Mouse (Mus musculus) adrenal gland, adult (tissue): Measurements from ENCODE around the gene Itpkb.
A peak's percentile ranks its signal among the peaks of the same experiment; 100 is the strongest.

Experiments
- DNase-seq, 2 experiments: peaks; one replicate each; pipeline ENCODE4 v3.0.0; 2022 to 2023; ENCODE audit warnings: low spot score in 1 of 2; ENCODE audit not compliant: inconsistent age in 2 of 2

The Itpkb gene

DNA sequence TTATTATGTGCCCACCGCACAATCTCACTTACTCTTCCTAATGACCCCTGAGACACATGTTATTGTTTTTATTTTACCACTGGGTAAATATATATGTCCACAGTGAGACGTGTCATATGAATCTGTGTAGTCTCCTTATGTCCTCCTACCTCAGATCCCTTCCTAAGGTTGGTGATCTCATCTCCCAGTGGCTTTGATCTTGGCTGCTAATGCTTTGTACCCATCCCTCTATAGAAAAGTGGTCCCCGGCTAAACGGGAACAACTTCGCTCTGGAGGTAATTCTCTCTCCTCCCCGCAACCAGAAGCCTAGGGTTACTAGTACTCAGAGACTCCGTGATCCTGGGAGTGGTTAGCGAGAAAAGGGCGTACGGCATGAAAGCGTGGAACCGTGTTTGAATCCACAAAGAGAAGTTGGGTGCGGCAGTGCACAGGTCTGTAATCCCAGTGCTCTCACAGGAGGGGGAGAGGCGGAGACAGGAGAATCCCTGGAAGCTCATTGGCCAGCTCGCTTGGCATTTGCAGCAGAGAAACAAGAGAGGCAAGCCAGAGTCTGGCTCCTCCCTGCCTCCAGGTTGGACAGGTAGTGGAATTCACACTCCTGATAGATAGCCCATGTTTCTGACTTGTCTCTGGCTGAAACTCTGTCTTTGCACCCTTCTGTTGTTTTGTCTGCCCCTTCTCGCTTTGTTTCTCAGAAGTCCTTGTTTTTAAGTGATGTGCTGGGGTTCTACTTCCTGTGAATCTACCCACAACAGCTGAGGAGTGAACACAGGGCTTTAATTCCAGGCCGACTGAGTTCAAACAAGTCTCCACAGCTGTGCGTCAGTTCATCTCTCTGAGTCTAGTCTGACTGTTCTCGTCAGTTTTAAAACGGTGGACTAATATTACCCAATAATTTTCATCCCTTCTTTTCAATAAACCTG is 16.5 kb upstream of the Itpkb start:
- DNase-seq, result peak in 1 of 2 experiments; percentile 54

DNA sequence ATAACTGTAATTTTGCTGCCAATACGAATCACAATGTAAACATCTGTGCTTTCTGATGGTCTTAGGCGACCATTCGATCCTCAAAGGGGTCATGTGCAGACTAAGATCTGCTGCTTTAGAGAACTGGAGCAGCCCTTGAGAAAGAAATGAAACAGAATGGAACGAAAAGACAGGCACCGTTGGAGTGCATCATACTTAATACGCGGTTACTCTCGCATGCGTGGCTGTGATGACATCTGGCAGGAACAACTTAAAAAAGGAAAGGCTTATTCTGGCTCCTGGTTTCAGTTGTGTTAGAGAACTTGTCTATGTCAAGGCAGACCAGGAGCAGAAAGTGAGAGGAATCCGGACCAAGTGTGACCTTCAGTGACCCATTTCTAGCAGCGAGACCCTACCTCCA is 15.6 kb upstream of the Itpkb start:
- no peak for DNase-seq

DNA sequence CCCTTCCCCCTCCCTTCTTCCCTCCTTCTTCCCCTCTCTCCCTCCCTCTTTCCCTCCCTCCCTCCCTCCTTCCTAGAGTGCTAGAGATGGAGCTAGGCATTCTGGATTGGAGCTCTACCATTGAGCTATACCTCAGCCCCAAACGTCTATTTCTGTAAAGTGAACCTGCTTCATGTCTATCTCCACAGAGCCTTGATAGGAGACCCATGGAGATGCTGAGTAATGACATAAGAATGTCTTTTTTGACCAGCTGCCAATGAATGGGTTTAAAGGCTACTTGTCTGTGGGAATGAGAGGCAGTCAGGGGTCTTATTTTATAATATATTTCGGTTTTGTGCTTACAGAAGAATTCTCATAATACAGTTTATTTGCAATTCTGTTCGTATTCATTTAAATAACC is 15.2 kb upstream of the Itpkb start:
- DNase-seq, result peak in 1 of 2 experiments; percentile 76

DNA sequence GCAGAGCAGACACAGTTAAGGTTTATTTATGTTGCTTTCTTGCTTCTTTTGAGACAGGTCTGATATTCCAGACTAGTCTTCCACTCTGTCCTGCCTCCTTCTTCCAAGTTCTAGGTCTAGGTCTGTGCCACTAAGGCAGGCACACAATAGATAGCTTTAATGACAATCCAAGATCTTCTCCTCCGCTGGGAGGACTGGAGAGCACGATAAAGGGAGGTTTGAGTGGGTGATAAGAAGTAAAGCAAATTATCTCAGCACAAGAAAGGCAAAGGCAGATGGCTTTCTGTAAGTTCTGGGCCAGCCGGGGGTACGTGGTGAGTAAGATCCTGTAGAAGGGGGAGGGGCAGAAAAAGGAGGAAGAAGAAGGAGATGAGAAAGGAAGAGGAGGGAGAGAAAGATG is 12.8 kb upstream of the Itpkb start:
- DNase-seq, result no peak

DNA sequence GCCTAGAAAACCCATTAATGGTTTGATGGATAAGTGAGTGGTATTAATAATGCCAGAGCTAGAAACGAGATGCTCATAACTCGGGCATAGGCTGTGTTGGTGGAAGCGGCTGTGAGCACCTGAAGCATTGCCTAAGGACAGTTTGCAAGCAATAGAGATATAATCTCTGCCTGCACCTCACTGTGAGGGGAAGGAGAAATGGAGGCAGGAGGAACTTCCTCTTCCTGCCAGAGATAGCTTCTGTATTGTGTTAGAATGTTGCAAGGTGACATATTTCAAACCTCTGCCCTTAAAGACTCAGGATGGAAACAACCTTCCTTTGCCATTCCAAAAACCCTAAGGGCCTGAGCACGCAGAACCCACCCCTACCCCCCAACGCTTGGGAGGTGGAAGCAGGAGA is 11.9 kb upstream of the Itpkb start:
- no peak for DNase-seq

DNA sequence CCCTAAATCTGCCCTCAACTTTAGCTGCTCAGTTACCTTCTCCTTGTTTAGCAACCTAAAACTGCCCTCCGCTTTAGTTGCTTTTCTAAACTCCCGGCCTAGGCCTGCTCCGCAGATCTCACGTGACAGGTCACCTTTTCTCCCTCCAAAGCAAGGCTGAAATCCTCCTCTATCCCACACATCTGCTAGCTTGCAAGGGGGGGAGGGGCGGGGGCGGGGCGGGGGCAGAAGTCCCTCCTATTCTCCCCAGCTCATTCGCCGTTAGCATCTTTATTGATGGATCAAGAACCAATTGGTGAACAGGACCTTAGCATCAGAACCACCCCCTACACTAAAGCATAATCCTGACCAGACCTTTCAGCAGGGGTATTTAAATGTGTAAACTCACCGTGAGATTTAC is 10.4 kb upstream of the Itpkb start:
- no peak for DNase-seq

DNA sequence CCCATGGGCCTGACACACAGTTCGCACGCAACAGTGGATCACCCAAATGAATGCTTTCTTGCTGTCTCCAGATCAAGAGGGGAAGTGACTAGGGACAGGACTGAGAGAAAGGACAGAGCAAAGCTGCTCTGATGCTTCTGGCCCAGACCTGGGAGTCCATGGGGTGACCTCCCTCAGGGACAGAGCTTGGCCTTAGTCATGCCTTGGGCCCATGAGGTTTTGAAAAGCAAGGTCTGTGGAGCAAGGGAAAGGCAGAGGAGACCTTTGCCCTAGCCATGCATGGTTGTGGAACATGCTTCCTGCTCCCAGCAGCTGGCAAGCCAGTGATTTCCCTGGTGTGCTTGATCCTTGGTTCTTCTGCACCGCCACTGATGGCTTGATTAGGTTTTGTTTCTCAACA is 7.4 kb upstream of the Itpkb start:
- DNase-seq, result peak in 1 of 2 experiments; percentile 76

DNA sequence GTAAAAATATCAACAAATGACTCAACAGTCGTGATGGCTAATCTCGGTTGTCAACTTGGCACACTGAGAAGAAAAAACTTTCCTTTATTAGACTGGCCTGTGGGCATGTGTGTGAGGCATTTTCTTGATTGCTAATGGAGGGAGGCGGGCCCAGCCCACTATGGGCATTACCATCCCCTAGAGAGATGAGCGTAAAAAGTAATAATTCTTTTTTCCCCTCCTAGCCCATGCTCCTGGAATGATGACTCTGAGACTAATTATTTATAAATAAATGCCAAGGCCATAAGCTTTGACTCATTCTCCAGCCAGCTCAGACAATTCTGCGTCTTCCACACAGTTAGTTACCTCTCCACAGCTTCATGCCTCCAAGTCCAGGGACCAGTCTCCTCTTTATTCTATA is 6.8 kb upstream of the Itpkb start:
- peak; percentile 70 to 92 for DNase-seq

DNA sequence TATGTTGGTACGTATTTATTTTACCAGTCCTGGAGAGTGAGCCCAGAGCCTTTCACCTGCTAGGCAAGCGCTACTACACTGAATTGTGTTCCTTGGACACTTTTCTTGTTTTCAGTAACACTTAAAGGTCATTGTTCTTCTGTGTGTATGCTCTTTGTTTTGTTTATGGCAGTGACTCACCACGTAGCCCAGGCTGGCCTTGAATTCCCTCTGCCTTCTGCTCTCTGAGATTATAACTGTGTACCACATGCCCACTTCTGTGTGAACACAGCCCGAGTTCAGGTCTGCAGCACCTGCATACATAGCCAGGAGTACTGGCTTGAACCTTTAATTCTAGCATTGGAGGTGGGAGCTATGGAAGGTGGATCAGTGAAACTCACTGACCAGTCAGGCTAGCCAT is 6.0 kb upstream of the Itpkb start:
- DNase-seq, result peak; percentile 50 to 80

DNA sequence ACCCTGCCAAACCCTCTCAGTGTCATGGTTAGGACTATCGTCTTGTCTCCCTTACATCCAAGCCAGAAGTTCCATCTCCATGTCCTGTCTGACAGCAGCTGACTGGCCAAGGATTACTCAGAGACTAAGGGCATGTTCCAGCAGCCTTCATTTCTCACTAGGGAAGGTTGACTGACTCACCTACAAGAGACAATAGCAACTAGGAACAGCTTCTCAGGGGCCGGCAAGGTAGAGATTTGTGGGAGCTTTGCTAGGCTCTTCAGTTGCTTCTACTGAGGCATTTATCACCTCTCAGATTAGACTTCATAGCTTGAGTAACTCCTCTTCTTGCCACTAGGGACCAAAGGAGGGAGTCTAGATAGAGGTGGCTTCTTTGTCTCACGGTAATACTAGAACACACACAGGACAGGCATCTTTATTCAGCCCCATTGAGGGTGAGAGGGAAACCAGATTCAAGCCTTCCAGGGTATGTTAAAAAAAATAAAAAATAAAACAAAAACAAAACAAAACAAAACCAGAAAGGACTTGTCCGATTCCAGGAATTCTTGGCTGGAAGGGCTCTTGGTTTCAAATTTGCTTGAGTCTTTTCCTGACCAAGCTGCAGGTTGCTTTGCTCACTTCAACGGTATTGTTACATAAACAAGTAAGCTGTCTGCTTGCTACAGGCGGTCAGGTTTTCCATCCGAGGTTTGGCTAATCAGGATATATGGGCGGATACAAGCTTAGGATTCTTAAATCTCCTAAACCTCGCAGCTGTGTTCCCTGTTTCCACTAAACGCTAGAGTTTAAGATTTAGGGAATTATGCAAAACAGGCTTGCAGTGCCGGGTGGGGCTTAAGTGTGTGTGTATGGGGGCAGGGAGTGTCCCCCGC is 1.3 kb upstream of the Itpkb start:
- DNase-seq, result peak; percentile 39 to 85

DNA sequence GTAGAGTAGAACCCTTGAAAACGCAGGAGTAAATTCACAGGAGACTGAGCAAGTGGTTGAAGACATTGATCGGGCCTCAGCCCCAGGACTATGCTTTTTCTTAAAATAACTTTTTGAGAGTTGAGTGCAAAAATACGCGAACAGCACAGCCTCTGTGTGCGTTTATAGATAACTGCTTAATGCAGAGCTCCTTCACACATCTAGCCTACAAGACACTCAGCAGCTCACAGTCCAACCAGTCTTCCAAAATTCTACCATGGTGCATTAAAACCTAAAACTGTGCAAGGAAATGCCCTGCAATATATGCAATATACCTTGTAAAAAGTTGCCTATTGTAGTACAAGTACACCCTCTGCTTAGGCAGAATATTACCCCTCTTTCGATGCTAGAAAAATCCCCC is 579 bp upstream of the Itpkb start:
- peak in 1 of 2 experiments; percentile 70 for DNase-seq

DNA sequence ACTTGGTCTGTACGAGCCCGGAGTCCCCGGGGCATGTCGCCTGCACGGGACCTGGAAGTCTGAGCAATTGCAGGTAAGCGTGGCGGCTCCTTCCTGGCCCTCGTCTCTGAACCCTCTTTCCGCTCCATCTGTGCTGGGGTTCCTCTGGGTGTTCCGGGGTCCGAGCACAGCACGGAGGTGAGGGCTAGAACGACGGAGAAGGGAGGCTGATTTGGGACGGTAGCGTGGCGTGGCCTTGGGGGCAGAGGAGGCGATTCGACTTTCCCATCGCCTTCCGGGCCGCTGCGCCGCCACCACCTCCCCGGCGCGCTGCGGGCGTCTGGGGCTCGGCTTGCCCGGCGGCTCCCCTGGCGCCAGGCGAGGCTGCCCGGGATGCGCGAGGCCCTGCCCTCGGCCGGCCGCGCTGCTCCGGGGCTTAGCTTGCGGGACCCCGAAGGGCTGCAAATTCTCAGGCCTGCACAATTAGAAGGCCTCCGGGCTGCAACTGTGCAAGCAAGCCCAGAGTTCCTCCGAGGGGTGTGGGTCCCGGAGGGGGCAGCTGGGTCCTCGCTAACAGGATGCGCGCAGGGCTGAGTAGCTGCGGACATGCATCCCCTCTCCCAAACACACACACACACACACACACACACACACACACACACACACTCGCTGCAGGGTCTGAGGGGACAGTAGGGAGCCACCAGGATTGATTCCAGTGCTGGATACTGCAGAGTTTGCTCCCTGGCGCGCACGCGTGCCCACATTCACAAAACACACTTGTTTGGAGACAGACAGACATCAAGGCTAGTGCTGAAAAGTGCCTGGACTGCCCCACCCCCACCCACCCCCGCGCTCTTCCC is 641 bp downstream of the Itpkb start:
- peak; percentile 71 to 93 for DNase-seq

DNA sequence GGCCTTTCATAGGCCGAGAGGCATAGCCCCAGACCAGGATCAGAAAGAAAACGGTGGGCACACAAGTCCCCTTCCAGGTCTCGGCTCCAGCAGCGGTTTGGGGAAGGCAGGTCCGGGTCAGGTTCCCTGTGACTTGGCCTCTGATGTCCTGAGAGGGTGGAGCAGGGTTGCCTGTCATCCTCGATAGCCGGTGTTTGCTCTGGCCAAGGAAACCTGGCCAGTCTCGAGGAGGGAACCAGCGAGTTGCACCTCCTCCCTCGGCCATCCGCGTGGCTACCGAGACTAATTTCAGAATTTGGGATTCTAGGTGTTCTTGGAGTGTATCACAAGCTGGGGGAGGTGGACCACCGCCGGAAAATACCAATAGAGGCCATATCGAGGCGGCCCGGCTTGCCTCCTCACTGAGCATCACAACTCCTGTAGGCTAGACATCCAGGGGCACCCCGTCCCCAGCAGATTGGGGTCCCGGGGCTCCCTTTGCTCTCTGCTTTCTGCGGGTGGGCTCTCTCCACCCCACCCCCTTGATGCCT is 1.3 kb downstream of the Itpkb start:
- DNase-seq, result no peak

DNA sequence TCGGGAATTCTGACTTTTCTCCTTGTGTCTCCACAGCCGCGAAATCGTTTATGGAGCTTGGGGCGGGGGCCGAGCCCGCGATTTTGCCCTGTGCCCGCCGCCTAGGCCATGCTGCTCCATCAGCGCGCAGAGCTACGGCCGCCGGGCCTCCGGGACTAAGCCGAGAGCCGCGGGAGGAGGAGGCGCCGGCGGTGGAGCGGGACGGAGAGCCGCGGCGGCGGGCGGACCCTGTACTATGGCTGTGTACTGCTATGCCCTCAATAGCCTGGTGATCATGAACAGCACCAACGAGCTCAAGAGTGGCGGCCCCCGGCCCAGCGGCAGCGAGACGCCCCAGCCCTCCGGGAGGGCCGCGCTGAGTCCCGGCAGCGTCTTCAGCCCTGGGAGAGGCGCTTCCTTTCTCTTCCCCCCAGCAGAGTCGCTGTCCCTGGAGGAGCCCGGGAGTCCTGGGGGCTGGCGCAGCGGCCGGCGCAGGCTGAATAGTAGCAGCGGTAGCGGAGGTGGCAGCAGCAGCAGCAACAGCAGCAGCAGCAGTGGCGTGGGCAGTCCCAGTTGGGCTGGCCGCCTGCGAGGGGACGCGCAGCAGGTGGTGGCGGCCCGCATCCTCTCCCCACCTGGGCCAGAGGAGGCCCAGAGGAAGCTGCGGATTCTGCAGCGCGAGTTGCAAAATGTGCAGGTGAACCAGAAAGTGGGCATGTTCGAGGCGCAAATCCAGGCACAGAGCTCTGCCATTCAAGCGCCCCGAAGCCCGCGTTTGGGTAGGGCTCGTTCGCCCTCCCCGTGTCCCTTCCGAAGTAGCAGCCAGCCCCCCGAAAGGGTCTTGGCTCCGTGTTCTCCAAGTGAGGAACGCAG is 2.0 kb downstream of the Itpkb start:
- DNase-seq, result peak; percentile 61 to 86

DNA sequence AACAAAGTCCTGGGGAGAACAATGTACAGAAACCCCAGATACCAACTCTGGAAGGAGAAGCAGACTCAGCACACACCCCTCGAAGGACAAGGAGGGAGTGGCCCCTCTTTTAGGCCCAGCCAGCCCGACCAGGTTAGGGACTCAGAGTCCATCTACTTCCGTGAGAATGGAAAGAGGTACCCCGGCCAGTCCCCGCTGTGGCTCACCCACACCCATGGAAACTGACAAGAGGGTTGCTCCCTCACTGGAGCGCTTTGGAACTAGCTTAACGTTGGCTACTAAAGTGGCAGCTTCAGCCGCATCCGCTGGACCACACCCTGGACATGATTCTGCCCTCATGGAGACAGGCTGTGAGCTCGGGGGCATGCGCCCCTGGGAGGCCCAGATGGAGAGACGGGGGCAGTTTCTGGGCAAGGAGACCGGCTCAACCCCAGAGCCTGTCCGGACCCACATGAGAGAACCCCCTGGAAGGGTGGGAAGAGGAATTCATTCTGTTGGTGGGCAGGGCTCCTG is 2.7 kb downstream of the Itpkb start:
- peak in 1 of 2 experiments; percentile 55 for DNase-seq

DNA sequence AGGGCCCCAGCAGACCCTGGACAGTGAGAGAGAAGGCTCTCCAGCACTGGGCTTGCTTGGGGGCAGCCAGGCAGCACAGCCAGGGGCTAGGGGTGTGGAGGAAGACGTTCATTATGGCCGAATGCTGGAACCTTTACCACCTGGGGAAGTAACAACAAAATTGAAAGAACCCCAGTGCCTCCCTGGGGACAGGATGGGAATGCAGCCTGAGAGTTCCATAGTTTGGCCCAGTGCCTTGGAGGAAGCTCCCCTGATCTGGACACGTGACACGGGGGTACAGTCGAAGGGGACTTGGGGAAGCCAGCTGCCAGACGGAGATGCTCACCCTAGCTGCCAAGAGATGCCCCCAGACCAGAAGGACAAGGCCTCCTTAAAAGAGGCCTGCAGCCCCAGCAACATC is 3.3 kb downstream of the Itpkb start:
- DNase-seq, result peak in 1 of 2 experiments; percentile 72

DNA sequence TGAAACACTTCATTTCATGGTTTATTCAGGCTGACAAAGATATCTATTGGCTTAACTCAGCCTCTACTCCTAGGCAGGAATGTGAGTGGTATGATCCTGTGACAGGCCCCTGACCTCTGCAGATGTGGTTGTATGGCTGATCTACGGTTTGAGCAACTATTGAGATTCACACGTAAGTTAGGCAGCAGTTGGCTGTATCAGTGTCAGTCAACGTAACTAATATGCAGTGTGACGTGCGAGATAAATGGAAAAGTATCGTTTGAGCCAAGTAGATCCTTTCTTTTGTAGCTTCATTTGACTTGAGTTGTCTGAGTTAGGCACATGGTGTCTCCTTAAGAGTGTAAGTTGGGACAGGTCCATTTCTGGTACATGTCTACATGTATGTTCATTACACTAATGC is 4.3 kb downstream of the Itpkb start:
- no peak for DNase-seq

DNA sequence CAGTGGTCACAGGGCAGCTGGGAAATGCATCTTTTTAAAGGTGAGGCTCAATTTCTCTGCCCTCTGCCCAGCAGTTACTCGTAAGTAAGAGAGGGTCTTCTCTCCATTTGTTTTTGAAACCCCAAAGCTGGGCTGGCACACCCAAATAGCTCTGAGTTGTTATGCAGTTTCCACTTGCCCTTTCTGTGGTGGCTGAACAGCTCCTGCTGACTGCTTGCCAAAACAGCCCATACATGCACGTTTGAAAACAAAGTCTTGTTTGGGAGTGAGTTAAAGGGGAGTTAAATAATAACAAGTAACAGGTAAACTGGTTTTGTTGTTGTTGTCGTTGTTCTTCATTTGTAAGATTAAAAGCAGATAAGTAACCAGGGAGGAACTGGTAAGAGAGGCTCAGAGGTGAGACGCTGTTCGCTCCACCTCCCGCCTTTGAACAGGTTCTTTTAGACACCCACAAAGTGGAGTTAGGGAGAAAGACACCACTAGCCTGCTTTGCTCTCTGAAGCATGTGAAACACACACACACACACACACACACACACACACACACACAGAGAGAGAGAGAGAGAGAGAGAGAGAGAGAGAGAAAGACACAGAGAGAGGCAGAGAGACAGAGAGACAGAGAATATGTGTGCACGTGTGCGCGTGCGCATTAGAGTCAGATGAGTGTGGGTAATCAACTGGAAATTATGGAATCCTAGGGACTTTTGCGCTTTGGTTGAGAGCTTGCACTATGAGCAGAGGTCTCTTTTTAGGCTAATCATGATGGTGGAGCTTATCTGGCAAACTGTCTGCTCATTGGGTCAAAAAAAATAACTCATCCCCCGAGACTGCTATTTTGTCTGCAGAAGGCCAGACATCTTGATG is 5.5 kb downstream of the Itpkb start:
- peak in 1 of 2 experiments; percentile 66 for DNase-seq

DNA sequence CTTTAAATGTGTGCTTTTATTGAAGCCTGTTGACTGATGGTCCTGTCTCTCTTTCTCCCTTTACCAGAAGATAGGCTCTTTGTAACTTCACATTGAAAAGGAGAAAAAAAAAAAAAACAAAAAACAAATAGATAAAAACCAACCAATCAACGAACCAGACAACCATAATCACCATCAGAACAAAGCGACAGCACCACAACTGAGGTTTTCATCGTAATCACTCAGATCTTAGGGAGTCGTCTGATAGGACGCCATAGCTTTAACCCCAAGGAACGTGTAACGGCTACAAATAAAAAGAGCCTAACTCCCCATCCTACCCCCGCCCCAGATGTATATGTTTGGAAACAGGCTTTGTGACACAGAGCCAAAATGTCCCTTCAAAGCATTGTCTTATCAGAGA is 8.1 kb downstream of the Itpkb start:
- no peak for DNase-seq
